Mouse (Mus musculus) cerebellum, adult (tissue): Measurements from ENCODE around the gene Col6a3.

Source experiments
- ATAC-seq: cut with Nextera tagmentation; 2 replicates; pipeline ENCODE4 v1.9.2; 2017; ENCODE audit warnings: mild to moderate bottlenecking, moderate library complexity, mixed read lengths; ENCODE audit not compliant: insufficient number of reproducible peaks, low FRiP score, low TSS enrichment

Gene Col6a3

GRCm38 (mm10) chr1:90843836-90844235 is at the start of gene Col6a3:
Gene Col6a3 (minus strand): TSS chr1:90843971.
- no peak for ATAC-seq

- no peak for ATAC-seq
These were observed 42.1 kb upstream of the Col6a3 start for GRCm38 (mm10) chr1:90885771-90886460.

GRCm38 (mm10) chr1:90876486-90877270 is 32.9 kb upstream of the Col6a3 start:
- no peak; the same call in 1 of the 2 replicates for ATAC-seq

DNA sequence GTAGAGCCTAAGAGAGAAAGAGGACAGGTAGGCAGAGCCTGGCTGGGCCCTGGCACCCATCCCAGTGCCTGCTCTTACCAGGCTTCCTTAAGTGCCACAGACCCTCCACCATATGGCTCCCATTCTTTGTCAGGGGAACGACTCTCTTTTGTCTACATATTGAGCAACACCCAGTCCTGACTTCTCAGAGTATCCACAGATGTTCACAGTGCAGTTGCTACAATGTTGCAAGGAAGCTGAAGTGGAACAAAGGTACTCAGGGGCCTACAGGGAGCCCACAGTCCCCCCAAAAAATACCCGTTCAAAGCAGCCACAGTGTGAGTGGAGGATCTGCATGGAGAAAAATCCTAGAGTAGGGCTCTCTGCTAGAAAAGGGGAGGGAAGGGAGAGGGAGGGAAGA is 32.2 kb upstream of the Col6a3 start:
- no peak for ATAC-seq

- ATAC-seq, result no peak
These were observed 31.6 kb upstream of the Col6a3 start for GRCm38 (mm10) chr1:90875371-90875770.

GRCm38 (mm10) chr1:90870581-90870980 is 26.8 kb upstream of the Col6a3 start:
- ATAC-seq, result no peak

DNA sequence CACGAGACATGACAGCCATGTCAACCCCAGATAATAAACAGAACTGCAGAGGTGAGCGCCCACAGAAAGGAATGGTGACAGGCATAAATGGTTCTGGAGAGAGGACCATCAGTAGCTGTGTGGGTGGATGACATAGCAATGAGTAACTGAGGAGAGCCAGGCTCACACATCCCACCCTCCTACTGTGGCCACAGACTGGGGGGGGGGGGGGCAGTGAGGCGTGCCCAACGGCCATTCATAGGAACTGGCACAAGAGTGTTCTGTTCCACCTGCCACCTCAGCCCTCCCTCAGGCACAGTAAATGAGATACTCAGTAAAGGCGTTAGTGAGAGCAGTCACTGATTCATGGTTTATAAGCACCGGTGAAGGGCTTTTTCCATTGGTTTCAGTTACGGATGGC is 23.0 kb upstream of the Col6a3 start:
- no peak for ATAC-seq

DNA sequence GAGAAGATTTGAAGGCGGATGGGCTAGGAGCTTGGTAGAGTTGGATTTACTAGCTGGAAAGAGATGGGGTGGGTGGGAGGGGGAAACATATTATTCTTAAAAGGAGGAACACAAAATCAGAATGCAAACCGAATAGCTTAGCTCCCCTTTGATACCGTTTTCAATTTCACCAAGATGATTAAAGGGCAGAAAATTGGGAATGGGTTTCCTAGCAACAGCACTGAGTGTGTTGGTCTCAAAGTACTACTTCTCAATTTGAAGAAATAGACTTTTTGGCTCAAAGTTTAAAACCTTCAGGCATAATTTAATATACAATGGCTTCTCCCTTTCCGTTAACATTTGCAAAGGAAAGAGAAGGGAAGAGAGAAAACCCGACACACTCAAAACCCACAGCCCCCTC is 12.1 kb upstream of the Col6a3 start:
- ATAC-seq, result no peak

DNA sequence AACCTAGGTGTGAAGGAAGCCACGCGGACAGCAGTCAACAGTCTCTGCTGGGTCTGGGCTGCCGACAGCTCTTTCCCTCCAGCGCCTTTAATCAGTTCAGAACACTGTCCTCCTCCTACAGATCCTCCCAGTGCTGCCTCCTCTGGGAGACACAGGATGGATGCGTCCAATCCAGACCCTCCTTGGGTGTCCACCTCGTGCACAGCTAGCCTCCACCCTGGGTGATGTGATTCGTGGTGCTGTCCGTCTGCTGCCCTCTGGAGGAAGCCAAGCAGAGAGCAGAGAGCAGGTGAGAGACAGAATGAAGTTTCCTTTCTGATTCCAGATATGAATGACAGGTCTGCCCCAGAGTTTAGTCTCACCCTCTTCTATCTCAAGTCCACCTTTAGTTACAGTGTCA is 6.1 kb upstream of the Col6a3 start:
- no peak for ATAC-seq

DNA sequence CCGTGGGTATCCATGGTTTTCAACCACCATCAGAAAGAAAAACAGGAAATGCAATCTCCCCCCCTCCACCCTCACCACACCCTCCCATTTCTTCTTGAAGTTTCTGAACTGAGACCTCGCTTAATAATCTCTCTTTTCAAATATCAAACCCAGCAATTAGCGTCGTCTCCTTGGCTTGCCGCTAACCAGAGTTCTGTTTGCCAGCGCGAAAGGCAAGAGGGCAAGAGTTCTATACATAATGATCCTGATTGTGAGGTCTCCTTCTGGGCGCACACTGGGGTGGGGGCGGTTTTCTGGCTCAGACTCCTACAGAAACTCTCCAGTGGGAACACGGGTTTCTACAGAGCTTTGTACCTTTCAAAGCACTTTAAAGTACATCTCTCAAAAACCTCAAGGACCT is 1.4 kb upstream of the Col6a3 start:
- no peak for ATAC-seq

- ATAC-seq, result no peak
These were observed 783 bp downstream of the Col6a3 start for GRCm38 (mm10) chr1:90842789-90843587.

DNA sequence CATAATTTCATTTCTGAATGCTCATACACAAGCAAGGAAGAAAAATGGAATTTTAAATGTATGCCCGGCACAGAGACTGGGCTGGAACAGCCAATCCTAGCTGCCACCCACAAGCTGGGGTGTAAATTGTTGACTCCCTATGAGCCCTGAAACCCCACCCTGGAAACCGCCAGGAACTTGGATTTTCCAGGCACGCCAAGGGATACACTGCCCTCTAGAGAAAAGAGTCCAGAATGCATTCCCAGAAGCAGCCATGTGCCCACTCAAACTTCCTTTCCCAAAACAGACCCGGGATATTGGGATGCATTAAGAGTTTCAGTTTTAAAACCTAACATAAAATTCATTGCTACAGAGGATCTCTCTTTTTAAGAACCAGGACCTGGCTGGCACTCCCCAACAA is 3.5 kb downstream of the Col6a3 start:
- ATAC-seq, result no peak

DNA sequence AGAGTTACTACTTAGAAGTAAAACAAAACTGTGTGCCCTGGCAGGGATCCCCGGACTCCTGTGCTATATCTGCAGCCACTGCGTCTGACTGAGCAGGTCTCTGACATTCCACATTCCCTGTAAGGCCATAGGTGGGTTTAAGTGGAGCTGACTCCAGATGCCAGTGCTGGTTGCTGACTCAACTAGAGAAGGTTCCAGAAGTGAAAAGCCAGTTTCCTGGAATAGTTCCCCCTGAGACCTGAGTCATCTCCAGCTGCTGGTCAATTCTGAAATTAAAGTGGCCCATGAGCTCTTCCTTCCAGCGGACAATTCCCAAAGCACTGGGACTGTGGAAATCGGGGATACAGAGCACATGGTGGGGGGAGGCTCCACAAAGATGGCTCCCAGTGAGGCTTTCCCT is 5.1 kb downstream of the Col6a3 start:
- no peak for ATAC-seq

- ATAC-seq, result no peak
These were observed 5.5 kb downstream of the Col6a3 start for GRCm38 (mm10) chr1:90838221-90838620.

- no peak for ATAC-seq
These were observed 7.5 kb downstream of the Col6a3 start for GRCm38 (mm10) chr1:90836178-90836740.

- no peak for ATAC-seq
These were observed 9.1 kb downstream of the Col6a3 start for GRCm38 (mm10) chr1:90834701-90835100.

DNA sequence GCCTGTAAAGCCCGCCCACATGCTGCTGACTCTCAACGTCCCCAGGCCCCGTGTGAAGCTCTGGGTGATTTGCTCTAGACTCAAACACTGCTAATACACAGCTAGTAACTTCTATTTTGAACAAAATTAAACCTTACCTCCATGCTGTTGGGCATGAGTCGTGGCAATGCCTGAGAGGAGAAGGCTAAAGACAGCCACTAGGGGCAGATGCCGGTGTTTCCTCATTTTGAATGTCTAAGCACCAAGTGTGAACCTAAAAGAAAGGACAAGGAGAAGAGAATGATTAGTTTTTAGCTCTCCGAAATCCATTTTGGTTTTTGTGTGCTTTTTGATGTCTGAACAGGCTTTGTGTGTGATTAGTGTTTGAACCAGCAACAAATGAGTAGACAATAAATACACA is 13.8 kb downstream of the Col6a3 start:
- no peak for ATAC-seq

DNA sequence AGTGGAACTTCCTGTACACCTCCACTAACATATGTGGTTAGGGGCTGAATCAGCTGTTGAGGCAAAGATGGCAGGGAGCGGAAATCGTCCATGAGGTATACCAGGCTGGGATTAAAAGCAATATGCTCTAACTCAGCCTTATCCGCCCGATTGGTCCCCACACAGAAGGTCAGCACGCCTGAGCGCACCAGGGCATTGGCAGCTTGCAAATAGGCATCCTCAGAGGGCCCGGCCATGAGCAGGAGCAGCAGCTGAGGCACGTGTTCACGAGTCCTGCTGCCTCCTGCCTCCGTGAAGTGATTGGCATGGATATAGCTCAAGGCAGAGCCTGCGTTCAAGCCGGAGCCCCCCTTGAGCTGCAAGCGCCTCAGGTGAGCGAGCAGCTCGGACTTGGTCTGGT is 30.5 kb downstream of the Col6a3 start:
- no peak for ATAC-seq

GRCm38 (mm10) chr1:90808930-90809329 is 34.8 kb downstream of the Col6a3 start:
- no peak for ATAC-seq

GRCm38 (mm10) chr1:90803104-90803503 is 40.7 kb downstream of the Col6a3 start:
- no peak for ATAC-seq

DNA sequence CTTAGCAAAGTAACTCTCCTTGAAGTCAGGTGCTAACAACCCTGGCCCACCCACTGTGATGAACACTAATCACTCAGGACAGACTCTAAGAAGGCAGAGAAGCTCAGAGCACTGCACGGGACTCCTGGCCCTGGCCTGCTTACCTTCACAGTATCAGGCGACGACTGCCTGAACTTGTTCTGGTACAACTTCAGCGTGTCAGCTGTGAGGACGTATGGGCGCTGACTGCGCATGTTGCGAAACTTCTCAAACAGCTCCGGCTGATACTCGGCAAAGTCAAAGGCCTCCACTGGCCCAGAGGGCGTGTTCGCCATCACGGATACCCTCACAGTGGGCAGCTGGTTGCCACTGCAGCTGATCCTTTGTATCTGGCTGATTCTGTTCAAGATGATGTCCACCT is 42.7 kb downstream of the Col6a3 start:
- no peak for ATAC-seq
